Mouse (Mus musculus) thymus, adult 18-20 months (tissue): ENCODE results near the gene Gm12185.
"Not testable (repeated sequence)": the region's sequence is repeated elsewhere in the genome, so short reads cannot be mapped to it uniquely, and the experiment has no call there.

Experiments used
- DNase-seq, 2 experiments: peaks; one replicate each; pipeline ENCODE4 v3.0.0; 2022; ENCODE audit warnings: mixed read lengths in 2 of 2

Gm12185 gene

GRCm38 (mm10) chr11:48913611-48914010 is 78.4 kb downstream of the Gm12185 start:
- no peak for DNase-seq

GRCm38 (mm10) chr11:48908459-48908858 is 83.6 kb downstream of the Gm12185 start:
- DNase-seq = no peak

GRCm38 (mm10) chr11:48902021-48902420 is 90.0 kb downstream of the Gm12185 start, which contains the start of gene Gm5431:
TSS of gene Gm5431 (minus strand) at chr11:48902214.
- DNase-seq = no peak

GRCm38 (mm10) chr11:48901567-48901930 is 90.5 kb downstream of the Gm12185 start:
- DNase-seq = not testable (repeated sequence)

GRCm38 (mm10) chr11:48900654-48901566 is 91.1 kb downstream of the Gm12185 start:
- not testable (repeated sequence) for DNase-seq

GRCm38 (mm10) chr11:48898812-48899431 is 93.1 kb downstream of the Gm12185 start:
- no peak for DNase-seq

- no peak for DNase-seq
These were observed 115.3 kb downstream of the Gm12185 start for GRCm38 (mm10) chr11:48876680-48877079.

GRCm38 (mm10) chr11:48875343-48875837 is 116.6 kb downstream of the Gm12185 start:
- not testable (repeated sequence) for DNase-seq

- DNase-seq = peak in 1 of 2 experiments; percentile 35
These were observed 117.6 kb downstream of the Gm12185 start for GRCm38 (mm10) chr11:48874465-48874864.

- no peak for DNase-seq
These were observed 118.3 kb downstream of the Gm12185 start for GRCm38 (mm10) chr11:48873591-48874290.

GRCm38 (mm10) chr11:48872695-48873300 is 119.2 kb downstream of the Gm12185 start:
- DNase-seq = peak in 1 of 2 experiments; percentile 24

GRCm38 (mm10) chr11:48871817-48872541 is 120.0 kb downstream of the Gm12185 start:
- DNase-seq = peak in 1 of 2 experiments; percentile 44

GRCm38 (mm10) chr11:48871201-48871772 is 120.7 kb downstream of the Gm12185 start, which contains the start of gene Irgm1:
TSS of gene Irgm1 (minus strand) at chr11:48871683.
- peak; percentile 57 to 73 for DNase-seq

- DNase-seq = no peak
These were observed 121.2 kb downstream of the Gm12185 start for GRCm38 (mm10) chr11:48870781-48871180.

- peak in 1 of 2 experiments; percentile 19 for DNase-seq
These were observed 122.5 kb downstream of the Gm12185 start for GRCm38 (mm10) chr11:48869380-48870110.

GRCm38 (mm10) chr11:48866481-48866880 is 125.5 kb downstream of the Gm12185 start:
- no peak for DNase-seq

GRCm38 (mm10) chr11:48863808-48864207 is 128.2 kb downstream of the Gm12185 start:
- DNase-seq = no peak

- DNase-seq = no peak
These were observed 129.2 kb downstream of the Gm12185 start for GRCm38 (mm10) chr11:48862784-48863319.

GRCm38 (mm10) chr11:48859014-48859413 is 133.0 kb downstream of the Gm12185 start:
- DNase-seq = no peak
